Mouse (Mus musculus): ENCODE measurements around the gene Cux2. TPM values are rescaled to one million over a fixed set of nuclear protein-coding genes. Genes with fewer than 3 reads are reported as not detected.

The Cux2 gene
- total RNA-seq, 1 experiment from 2014 or later, result 17.7 TPM

GRCm38 (mm10) chr5:121817551-121817950, 232.4 kb downstream of the Cux2 start:
- no peak for DNase-seq

- no peak for DNase-seq
These were observed 233.3 kb downstream of the Cux2 start for GRCm38 (mm10) chr5:121816611-121817010.

GRCm38 (mm10) chr5:121815867-121816380, 234.0 kb downstream of the Cux2 start:
- DNase-seq, result no peak

GRCm38 (mm10) chr5:121815067-121815466, 234.8 kb downstream of the Cux2 start:
- DNase-seq, result peak; percentile 74

- no peak for DNase-seq
These were observed 236.2 kb downstream of the Cux2 start for GRCm38 (mm10) chr5:121813744-121814143.

GRCm38 (mm10) chr5:121812526-121813243, 237.2 kb downstream of the Cux2 start:
- DNase-seq, result no peak

GRCm38 (mm10) chr5:121811485-121811931, 238.4 kb downstream of the Cux2 start:
- no peak for DNase-seq

- DNase-seq, result no peak
These were observed 239.4 kb downstream of the Cux2 start for GRCm38 (mm10) chr5:121810331-121811151.

GRCm38 (mm10) chr5:121809667-121810224, 240.2 kb downstream of the Cux2 start:
- peak; percentile 73 for DNase-seq

- no peak for DNase-seq
These were observed 241.7 kb downstream of the Cux2 start for GRCm38 (mm10) chr5:121808202-121808601.

- DNase-seq, result no peak
These were observed 242.7 kb downstream of the Cux2 start for GRCm38 (mm10) chr5:121807186-121807585.

Small RNA genes lying within 50 kb of the gene (microRNA-seq; reads per million reads assigned to microRNA genes)
- gene Mir7031, result 1.7 to 2.3 reads per million in 2 experiments

Other genes with a start within 250 kb of the Cux2 start
- gene Sh2b3, start 212.5 kb downstream of the Cux2 start, total RNA-seq (2021), result 35.6 and 43.0 TPM in 2 replicates
- gene Pheta1, start 201.1 kb downstream of the Cux2 start, total RNA-seq (2021), result 7.1 and 8.8 TPM in 2 replicates
- gene Myl2, start 50.8 kb upstream of the Cux2 start, total RNA-seq (2021), result not detected in 2 replicates
- not detected in 2 replicates for gene Ccdc63, start 90.7 kb upstream of the Cux2 start, total RNA-seq (2021)
- gene Ppp1cc, start 108.2 kb upstream of the Cux2 start, total RNA-seq (2021), result 155 and 191 TPM in 2 replicates
- gene Hvcn1, start 156.7 kb upstream of the Cux2 start, total RNA-seq (2021), result 2.4 and 16.0 TPM in 2 replicates
- gene Tctn1, start 214.4 kb upstream of the Cux2 start, total RNA-seq (2021), result 12.7 and 14.5 TPM in 2 replicates
- 42.4 and 44.7 TPM in 2 replicates for gene Pptc7, start 234.3 kb upstream of the Cux2 start, total RNA-seq (2021)

All from adrenal gland, postnatal 14 days (tissue).